Mouse (Mus musculus): Measurements from ENCODE around the gene Fcgr3. TPM values are rescaled to one million over a fixed set of nuclear protein-coding genes. Genes with fewer than 3 reads are reported as not detected.

The Fcgr3 gene
- polyA plus RNA-seq, 1 experiment = 20.6 TPM

GRCm38 (mm10) chr1:171019311-171019950 is 45.3 kb downstream of the Fcgr3 start:
- Histone ChIP-seq H3K4me3 (ENCODE audit: extremely low read depth, insufficient read depth, insufficient read length) (no peak overlapping the region), H3K27me3 (ENCODE audit: control insufficient read depth, insufficient read depth, low read length) (peaks cover 2% of the 10 kb centered on the region; the same call in 1 of the 2 replicates), H3K4me1 (ENCODE audit: control insufficient read depth, insufficient read depth, insufficient read length) (peaks cover 2% of the 10 kb centered on the region; the same call in 1 of the 2 replicates), H3K27ac (ENCODE audit: insufficient read depth, low read length) (no peak overlapping the region), H3K36me3 (ENCODE audit: control insufficient read depth, insufficient read depth, low read length) (no peaks in the 10 kb centered on the region)
- 79% methylated on average over 7 of the region's 7 CpGs for WGBS
- no peak for DNase-seq (ENCODE audit: low read depth in 1 of 2, low spot score in 2 of 2)
- no peak for TF ChIP-seq POLR2A (IDR thresholded peaks at IDR 0.05; ENCODE audit: low read depth, low read length)
- no peak for TF ChIP-seq CTCF (IDR thresholded peaks at IDR 0.05; ENCODE audit: extremely low read depth, insufficient read depth, insufficient read length, insufficient replicate concordance)

GRCm38 (mm10) chr1:171018737-171019136 is 46.0 kb downstream of the Fcgr3 start, which contains the start of gene Fcgr4:
TSS of gene Fcgr4 (plus strand) at chr1:171018920.
- Histone ChIP-seq H3K27me3 (ENCODE audit: control insufficient read depth, insufficient read depth, low read length) (peaks cover 2% of the 10 kb centered on the region; the same call in 1 of the 2 replicates), H3K4me3 (ENCODE audit: extremely low read depth, insufficient read depth, insufficient read length) (no peak within 1 kb of the TSS), H3K27ac (ENCODE audit: insufficient read depth, low read length) (peak within 1 kb of the TSS; percentile 12; the same call in 1 of the 2 replicates), H3K4me1 (ENCODE audit: control insufficient read depth, insufficient read depth, insufficient read length) (peaks cover 2% of the 10 kb centered on the region; the same call in 1 of the 2 replicates), H3K36me3 (ENCODE audit: control insufficient read depth, insufficient read depth, low read length) (no peaks in the 10 kb centered on the region)
- 45% methylated on average over 2 of the region's 2 CpGs for WGBS
- TF ChIP-seq POLR2A (IDR thresholded peaks at IDR 0.05; ENCODE audit: low read depth, low read length) (no peak), CTCF (IDR thresholded peaks at IDR 0.05; ENCODE audit: extremely low read depth, insufficient read depth, insufficient read length, insufficient replicate concordance) (no peak)
- no peak for DNase-seq (ENCODE audit: low read depth in 1 of 2, low spot score in 2 of 2)

- H3K36me3 ChIP-seq (ENCODE audit: control insufficient read depth, insufficient read depth, low read length) = no peaks in the 10 kb centered on the region
- H3K4me3 ChIP-seq (ENCODE audit: extremely low read depth, insufficient read depth, insufficient read length) = no peak overlapping the region
- 59% methylated on average over 6 of the region's 6 CpGs for WGBS
- H3K27ac ChIP-seq (ENCODE audit: insufficient read depth, low read length) = peak overlapping the region; percentile 12; the same call in 1 of the 2 replicates
- no peak for DNase-seq (ENCODE audit: low read depth in 1 of 2, low spot score in 2 of 2)
- peaks cover 2% of the 10 kb centered on the region; the same call in 1 of the 2 replicates for H3K4me1 ChIP-seq (ENCODE audit: control insufficient read depth, insufficient read depth, insufficient read length)
- no peak for TF ChIP-seq CTCF (IDR thresholded peaks at IDR 0.05; ENCODE audit: extremely low read depth, insufficient read depth, insufficient read length, insufficient replicate concordance)
- peaks cover 2% of the 10 kb centered on the region; the same call in 1 of the 2 replicates for H3K27me3 ChIP-seq (ENCODE audit: control insufficient read depth, insufficient read depth, low read length)
These were observed 47.1 kb downstream of the Fcgr3 start for GRCm38 (mm10) chr1:171017468-171018158.

- TF ChIP-seq CTCF (IDR thresholded peaks at IDR 0.05; ENCODE audit: extremely low read depth, insufficient read depth, insufficient read length, insufficient replicate concordance) (no peak), POLR2A (IDR thresholded peaks at IDR 0.05; ENCODE audit: low read depth, low read length) (no peak)
- Histone ChIP-seq H3K4me1 (ENCODE audit: control insufficient read depth, insufficient read depth, insufficient read length) (peaks cover 2% of the 10 kb centered on the region; the same call in 1 of the 2 replicates), H3K27me3 (ENCODE audit: control insufficient read depth, insufficient read depth, low read length) (peaks cover 2% of the 10 kb centered on the region; the same call in 1 of the 2 replicates), H3K27ac (ENCODE audit: insufficient read depth, low read length) (0 out of 2 replicates have a peak overlapping the region, but pooled peaks have one; percentile 0), H3K36me3 (ENCODE audit: control insufficient read depth, insufficient read depth, low read length) (no peaks in the 10 kb centered on the region), H3K4me3 (ENCODE audit: extremely low read depth, insufficient read depth, insufficient read length) (no peak overlapping the region)
- WGBS = 77% methylated on average over 6 of the region's 6 CpGs
- no peak for DNase-seq (ENCODE audit: low read depth in 1 of 2, low spot score in 2 of 2)
These were observed 47.9 kb downstream of the Fcgr3 start for GRCm38 (mm10) chr1:171016676-171017356.

GRCm38 (mm10) chr1:171011733-171012132 is 53.0 kb downstream of the Fcgr3 start:
- DNase-seq (ENCODE audit: low read depth in 1 of 2, low spot score in 2 of 2) = no peak
- no peak overlapping the region for H3K27ac ChIP-seq (ENCODE audit: insufficient read depth, low read length)
- no peak overlapping the region for H3K4me3 ChIP-seq (ENCODE audit: extremely low read depth, insufficient read depth, insufficient read length)
- WGBS = 78% methylated on average over 4 of the region's 4 CpGs
- H3K4me1 ChIP-seq (ENCODE audit: control insufficient read depth, insufficient read depth, insufficient read length) = peaks cover 1% of the 10 kb centered on the region; the same call in 1 of the 2 replicates
- H3K36me3 ChIP-seq (ENCODE audit: control insufficient read depth, insufficient read depth, low read length) = no peaks in the 10 kb centered on the region
- no peaks in the 10 kb centered on the region for H3K27me3 ChIP-seq (ENCODE audit: control insufficient read depth, insufficient read depth, low read length)
- TF ChIP-seq CTCF (IDR thresholded peaks at IDR 0.05; ENCODE audit: extremely low read depth, insufficient read depth, insufficient read length, insufficient replicate concordance) (no peak), POLR2A (IDR thresholded peaks at IDR 0.05; ENCODE audit: low read depth, low read length) (no peak)

GRCm38 (mm10) chr1:171006905-171007304 is 57.8 kb downstream of the Fcgr3 start:
- no peak overlapping the region for H3K4me3 ChIP-seq (ENCODE audit: extremely low read depth, insufficient read depth, insufficient read length)
- TF ChIP-seq POLR2A (IDR thresholded peaks at IDR 0.05; ENCODE audit: low read depth, low read length) (no peak), CTCF (IDR thresholded peaks at IDR 0.05; ENCODE audit: extremely low read depth, insufficient read depth, insufficient read length, insufficient replicate concordance) (peak; percentile 19; the same call in 1 of the 2 replicates)
- H3K36me3 ChIP-seq (ENCODE audit: control insufficient read depth, insufficient read depth, low read length) = no peaks in the 10 kb centered on the region
- no peaks in the 10 kb centered on the region for H3K27me3 ChIP-seq (ENCODE audit: control insufficient read depth, insufficient read depth, low read length)
- DNase-seq (ENCODE audit: low read depth in 1 of 2, low spot score in 2 of 2) = no peak
- H3K4me1 ChIP-seq (ENCODE audit: control insufficient read depth, insufficient read depth, insufficient read length) = peaks cover 7% of the 10 kb centered on the region; the same call in 1 of the 2 replicates
- H3K27ac ChIP-seq (ENCODE audit: insufficient read depth, low read length) = peak overlapping the region; percentile 81
- 92% methylated on average over 2 of the region's 2 CpGs for WGBS
